Mouse (Mus musculus): ENCODE measurements at regions not wholly inside any gene's neighbourhood (a gene's known extent, or its start where the extent isn't known, plus 50 kb on each side); places are given as distances from the start of the nearest gene placed in this dataset.

DNA sequence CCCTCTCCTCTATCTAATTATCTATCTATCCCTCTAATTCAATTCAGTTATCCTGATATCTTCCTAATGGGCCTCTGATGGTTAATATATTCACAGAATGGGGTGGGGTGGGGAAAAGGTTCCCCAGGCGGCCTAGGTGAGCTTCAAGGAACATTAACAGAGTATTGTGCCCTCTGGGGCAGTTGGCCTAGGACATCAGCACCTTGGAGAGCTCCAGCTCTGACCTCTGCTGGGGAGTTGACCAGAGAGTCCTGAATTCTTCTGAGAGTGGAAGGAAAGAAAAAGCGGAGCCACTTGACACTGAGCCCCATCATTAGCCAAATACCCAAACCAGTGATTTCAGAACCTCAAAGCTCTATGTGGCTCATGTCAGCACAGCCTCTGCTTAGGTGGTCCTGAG, 108.1 kb upstream of the Ldah start:
- TF ChIP-seq CTCF (IDR thresholded peaks at IDR 0.05; ENCODE audit: extremely low read depth, insufficient read depth, low read length) (no peak), POLR2A (IDR thresholded peaks at IDR 0.05; ENCODE audit: extremely low read depth, insufficient read depth, low read length) (no peak)

Data from cortical plate, adult 2 months (tissue).